Mouse (Mus musculus) liver, adult 2 months (tissue): ENCODE data around the gene Olfr160.

Experiments
- CTCF ChIP-seq: fragments of 200-500 bp; IDR thresholded peaks from 2 replicates; pipeline ENCODE4 v1.5.1; 2011; ENCODE audit warnings: low read depth, low read length, control low read depth
- POLR2A ChIP-seq: fragments of 200-500 bp; IDR thresholded peaks from 2 replicates; pipeline ENCODE4 v1.6.1; 2011; ENCODE audit warnings: low read length, control low read depth; ENCODE audit not compliant: insufficient read depth; ENCODE audit errors: extremely low read depth

- TF ChIP-seq CTCF: no peak
- TF ChIP-seq POLR2A: no peak
These were observed 28.1 kb downstream of the Olfr160 start for GRCm38 (mm10) chr9:37687941-37688303.
